Mouse (Mus musculus) CD8-positive naive resting alpha-beta T cell, adult 2 months (primary cell): Measurements from ENCODE around the gene Cxcr6.

Experiments used
- DNase-seq, 2 experiments: peaks; one replicate each; pipeline ENCODE4 v3.0.0; 2022; ENCODE audit warnings: low read depth in 2 of 2, low spot score in 2 of 2

Cxcr6 gene

DNA sequence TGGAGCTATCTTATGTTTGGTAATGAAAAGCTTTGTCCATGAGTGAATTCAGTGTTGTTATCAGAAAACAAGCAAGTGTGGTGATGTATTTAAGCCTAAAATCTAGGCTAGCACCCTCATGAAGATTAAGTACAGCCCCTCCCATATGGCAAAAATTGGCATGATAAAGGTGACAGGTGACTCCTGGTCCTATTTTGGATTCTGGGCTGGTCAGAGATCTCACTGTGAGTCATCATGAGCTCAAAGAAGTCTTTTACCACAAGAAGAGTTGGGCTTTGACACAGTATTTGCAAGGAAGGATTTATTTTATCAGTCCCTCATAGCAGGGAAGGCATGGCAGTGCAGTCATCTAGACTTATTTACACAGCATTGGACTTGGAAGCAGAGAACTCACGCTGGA, 9.7 kb downstream of the Cxcr6 start:
- no peak for DNase-seq

DNA sequence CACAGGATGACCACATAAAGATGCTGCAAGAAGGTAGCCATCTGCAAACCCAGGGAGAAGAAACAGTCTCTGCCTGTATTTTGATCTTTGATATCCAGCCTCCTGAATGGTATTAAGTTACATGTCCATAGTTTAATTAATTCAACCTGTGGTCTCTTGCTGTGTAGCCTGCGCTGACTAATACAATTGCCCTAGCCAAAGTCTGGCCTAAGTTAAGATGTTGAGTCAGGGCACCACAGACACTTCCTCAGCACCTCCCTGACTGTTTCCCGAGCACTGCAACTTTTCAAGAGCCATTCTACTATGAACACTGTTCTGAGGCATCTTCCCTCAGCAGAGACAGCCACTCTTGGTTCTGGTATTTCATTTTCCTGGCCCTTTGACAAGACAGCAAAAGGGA, 12.3 kb downstream of the Cxcr6 start:
- DNase-seq, result no peak

DNA sequence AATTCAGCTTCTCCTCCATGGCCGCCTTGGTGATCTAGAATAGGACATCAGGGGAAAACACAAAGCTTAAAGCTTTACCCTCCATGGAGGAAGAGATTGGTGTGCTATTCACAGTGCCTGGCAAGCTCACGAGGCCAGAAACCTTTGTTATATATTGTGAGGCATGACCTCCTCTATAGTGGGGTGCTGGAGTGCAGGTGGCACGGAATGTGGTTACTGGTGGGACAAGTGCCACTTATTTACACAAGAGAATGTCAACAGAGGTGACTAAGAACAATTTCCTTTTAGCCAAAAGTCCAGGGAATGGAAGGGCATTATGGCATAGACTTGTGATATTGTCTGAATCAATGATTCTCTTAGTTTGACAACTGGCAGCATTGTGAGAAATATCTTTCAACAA, 20.4 kb downstream of the Cxcr6 start:
- DNase-seq, result no peak

DNA sequence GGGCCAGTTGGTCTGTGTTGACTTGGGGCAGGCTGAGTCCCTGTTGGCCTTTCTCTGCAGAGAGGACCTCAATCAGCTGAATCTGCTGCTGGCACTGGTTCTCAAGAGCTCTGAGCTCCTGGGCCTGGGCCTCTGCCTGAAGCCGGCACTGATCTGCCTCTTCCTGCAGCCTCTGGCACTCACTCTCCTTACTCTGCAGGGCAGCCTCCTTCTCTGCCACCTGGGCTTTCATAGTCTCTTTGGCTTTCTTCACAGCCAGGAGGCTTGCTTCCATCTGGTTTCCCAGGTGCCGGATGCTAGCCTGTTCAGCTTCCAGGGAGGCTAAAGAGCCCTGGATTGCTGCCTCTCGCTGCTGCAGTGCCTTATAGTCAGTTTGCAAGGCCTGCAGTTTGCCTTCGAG, 22.6 kb downstream of the Cxcr6 start:
- DNase-seq, result no peak

GRCm38 (mm10) chr9:123835851-123836250, 29.6 kb downstream of the Cxcr6 start:
- DNase-seq, result no peak

- DNase-seq, result no peak
Measured at GRCm38 (mm10) chr9:123840243-123840642, 34.0 kb downstream of the Cxcr6 start.

DNA sequence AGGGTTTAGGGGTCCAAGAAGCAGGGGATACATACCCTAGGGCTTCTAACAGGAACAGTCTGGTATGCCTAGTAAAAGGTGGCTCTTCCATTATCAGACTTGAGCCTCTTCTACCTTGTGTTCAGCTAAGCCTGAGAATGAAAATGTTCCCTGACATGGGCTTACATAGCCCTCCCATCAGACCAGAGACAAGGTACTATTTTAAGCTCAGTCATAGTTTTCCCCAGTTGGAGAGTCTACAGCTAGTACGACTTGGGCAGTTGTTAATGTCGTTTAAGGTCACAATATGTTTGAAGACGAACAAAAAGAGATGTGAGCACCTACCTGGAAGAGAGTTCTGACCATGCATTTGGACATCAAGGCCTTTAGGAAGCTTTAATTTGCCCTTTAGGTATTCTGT, 38.2 kb downstream of the Cxcr6 start:
- DNase-seq, result no peak

GRCm38 (mm10) chr9:123845120-123845519, 38.8 kb downstream of the Cxcr6 start:
- peak; percentile 29 to 36 for DNase-seq

GRCm38 (mm10) chr9:123846490-123846889, 40.2 kb downstream of the Cxcr6 start:
- DNase-seq, result no peak

DNA sequence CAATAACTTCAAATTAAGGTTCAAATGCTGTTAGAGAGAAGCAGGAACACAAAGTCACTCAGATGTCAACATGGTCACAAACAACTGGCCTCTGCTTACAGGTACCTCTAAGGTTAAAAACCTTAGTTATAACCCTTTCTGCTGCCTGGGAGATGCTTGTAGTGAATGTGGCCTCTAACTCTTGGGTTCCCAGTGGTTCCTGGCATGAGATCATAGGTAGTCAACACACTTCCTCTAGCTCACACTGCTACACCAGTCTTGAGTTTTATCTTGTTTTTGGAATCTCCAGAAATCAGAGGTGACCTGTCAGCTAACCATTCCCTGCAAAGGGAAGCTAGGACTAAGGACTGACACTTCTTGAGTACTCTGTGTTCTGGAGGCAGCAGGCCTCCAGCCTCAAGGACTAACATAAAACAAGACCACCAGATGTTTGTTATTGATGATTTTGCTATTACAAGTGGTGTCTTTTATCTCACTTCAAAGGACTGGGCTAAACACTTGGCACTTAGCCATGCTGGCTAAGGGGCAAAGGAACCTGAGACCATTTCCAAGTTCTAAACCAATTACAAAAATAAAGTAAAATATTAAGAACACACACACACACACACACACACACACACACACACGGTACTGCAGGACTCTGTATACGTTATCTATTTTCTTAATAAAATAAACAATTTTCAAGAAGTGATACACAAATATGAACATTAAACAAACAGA, 43.9 kb downstream of the Cxcr6 start:
- peak in 1 of 2 experiments; percentile 17 for DNase-seq

GRCm38 (mm10) chr9:123850705-123851061, 44.4 kb downstream of the Cxcr6 start:
- peak in 1 of 2 experiments; percentile 30 for DNase-seq

DNA sequence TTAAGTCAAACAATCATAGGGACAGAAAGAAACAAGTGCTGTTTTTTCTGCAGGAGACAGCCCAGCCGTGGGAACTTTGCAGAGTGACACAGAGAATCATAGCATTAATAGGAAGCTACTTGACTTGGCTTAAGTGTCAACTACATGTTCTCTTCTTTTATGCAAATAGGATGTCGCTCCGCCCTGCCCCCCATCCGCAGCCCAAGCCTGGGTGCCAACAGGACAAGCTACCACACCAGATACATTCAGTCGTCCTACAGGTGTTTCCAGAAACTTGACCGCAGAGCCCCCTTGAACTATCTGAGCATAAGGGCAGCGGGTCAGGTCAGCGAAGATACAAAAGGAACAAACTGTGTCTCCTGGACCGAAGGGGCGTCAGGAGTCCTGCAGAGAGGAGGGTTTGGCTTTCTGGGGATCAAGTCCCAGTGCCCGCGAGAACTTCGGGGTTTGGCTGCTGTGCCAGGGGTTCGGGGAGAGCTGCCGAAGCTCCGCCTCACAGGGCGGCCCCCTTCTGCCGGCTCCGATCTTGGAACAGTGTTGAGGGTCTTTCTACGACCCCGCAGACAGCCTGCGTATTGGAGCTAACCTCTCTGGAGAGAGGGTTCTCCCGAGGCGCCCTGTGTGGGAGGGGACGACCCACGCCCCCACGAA, 44.9 kb downstream of the Cxcr6 start:
- peak; percentile 48 to 67 for DNase-seq

DNA sequence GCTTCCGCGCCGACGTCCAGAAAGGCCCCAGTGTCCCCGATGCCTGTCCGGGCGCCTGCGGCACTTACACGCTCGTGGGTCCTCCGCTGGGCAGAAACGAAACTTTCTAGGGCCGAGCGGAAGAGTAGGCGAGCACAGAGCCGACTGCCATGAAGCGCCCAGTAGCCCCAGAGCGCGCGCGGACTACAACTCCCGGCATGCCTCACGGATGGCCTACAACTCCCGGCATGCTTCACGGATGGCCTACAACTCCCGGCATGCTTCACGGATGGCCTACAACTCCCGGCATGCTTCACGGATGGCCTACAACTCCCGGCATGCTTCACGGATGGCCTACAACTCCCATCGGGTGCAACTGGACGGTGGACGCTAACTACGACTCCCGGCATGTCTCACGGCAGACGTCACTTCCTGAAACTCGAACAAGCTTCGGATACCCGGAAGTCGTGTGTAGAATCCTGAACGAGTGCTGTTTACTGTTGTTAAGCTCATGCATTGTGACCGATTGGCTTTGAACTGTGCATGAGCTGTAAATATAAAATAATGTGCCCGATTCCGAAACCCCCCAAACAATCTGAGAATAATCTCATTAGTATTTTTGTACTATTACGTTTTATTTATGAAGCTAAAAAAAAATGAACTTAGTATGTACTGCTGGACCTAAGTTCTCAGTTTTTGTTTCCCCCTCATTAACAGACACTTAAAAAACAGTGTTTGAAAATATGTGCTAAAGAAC, 45.6 kb downstream of the Cxcr6 start, which contains the start of gene Fyco1:
Gene Fyco1, minus strand, starts transcription at position 187 of the 736 bp plus-strand sequence.
- peak; percentile 90 to 93 for DNase-seq

DNA sequence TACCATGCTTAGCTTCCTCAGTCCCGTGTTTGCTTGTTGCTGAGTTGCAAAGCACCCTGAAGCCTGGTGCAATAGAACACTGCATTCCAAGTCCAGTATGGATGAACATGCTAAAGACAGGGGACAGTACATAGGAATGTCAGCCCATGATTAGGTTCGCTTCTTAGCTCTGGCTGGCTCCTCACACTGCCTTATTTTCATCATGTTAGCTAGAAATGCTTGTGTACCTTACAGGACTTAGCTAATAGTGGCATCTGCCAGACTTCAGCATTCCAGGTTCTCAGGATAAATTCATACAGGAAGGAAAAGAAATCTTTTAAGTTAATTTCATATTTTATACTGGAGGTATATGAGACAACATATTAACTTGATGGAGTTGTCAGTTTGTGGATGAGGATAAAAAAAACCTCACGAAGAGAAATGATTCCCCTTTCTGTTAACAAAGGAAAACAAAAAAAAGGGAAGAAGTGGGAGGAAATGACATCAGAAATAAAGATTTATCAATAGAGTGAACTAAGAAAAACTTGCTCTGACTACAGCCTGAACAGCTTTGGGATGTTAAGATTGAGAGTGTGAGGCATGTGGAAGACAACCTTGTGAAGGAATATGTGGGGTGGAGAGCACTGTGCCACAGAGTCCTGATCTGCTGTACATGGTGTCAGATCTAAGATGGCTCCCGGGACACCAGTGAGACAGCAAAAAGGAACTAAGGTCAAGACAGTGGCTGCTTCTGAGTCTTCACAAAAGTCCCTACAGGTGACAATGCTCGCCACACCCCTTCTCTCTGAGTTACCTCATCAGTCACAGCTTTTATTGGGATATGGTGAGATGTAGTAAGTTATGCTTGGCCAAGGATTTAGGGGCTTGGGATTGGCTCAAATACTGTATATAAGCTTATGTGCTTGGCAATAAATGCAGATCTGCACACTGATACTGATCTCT, 46.4 kb downstream of the Cxcr6 start:
- DNase-seq, result no peak

- DNase-seq, result no peak
Measured at GRCm38 (mm10) chr9:123856836-123857235, 50.6 kb downstream of the Cxcr6 start.
